ENCODE assay signal across 9 mouse cellular contexts in genomic region chr9:90316300-90316699, GRCm38 (mm10). TPM values are rescaled to one million over a fixed set of nuclear protein-coding genes. Genes with fewer than 3 reads are reported as not detected.
DNase-seq lines count a peak whose midpoint lies in the region; ATAC-seq lines count a peak whose summit lies in the region.
"Had no signal": no experiment of that assay in that cellular context is flagged by ENCODE, and none has a peak within 500 bp of the region (broad histone marks: within the 10 kb centered on the region; RNA-seq: fewer than 3 reads in every experiment).

No protein-coding gene starts in this region.

- H3K9ac ChIP-seq in hindbrain, embryonic 13.5 days, result no peak overlapping the region
- no peak overlapping the region for H3K9ac ChIP-seq in hindbrain, embryonic 12.5 days

- H3K4me1 ChIP-seq in hindbrain, embryonic 13.5 days (replicated peaks), result no peaks in the 10 kb centered on the region
- H3K4me1 ChIP-seq in hindbrain, embryonic 12.5 days, result no peaks in the 10 kb centered on the region

- H3K4me3 ChIP-seq in hindbrain, embryonic 13.5 days, result no peak overlapping the region
- no peak overlapping the region for H3K4me3 ChIP-seq in hindbrain, embryonic 12.5 days

- no peak overlapping the region for H3K27ac ChIP-seq in hindbrain, embryonic 13.5 days
- H3K27ac ChIP-seq in hindbrain, embryonic 12.5 days, result no peak overlapping the region

- 70% methylated on average over 5 of the region's 5 CpGs for WGBS in hindbrain, embryonic 13.5 days
- 69% methylated on average over 5 of the region's 5 CpGs for WGBS in hindbrain, embryonic 12.5 days

- H3K9me3 ChIP-seq in hindbrain, embryonic 13.5 days, result no peaks in the 10 kb centered on the region
- no peaks in the 10 kb centered on the region for H3K9me3 ChIP-seq in hindbrain, embryonic 12.5 days (replicated peaks)

- H3K36me3 ChIP-seq in hindbrain, embryonic 13.5 days, result no peaks in the 10 kb centered on the region
- H3K36me3 ChIP-seq in hindbrain, embryonic 12.5 days, result no peaks in the 10 kb centered on the region

- no peak overlapping the region for H3K4me2 ChIP-seq in hindbrain, embryonic 13.5 days
- no peak overlapping the region for H3K4me2 ChIP-seq in hindbrain, embryonic 12.5 days (replicated peaks)

- H3K27me3 ChIP-seq in hindbrain, embryonic 13.5 days, result no peaks in the 10 kb centered on the region
- no peaks in the 10 kb centered on the region for H3K27me3 ChIP-seq in hindbrain, embryonic 12.5 days

- peak; percentile 2 for DNase-seq in NIH3T3 (ENCODE audit: low read depth)
- peak; percentile 8 for DNase-seq in embryo, embryonic 10.5 days (ENCODE audit: low spot score)
- DNase-seq in kidney, postnatal 10 days, result no peak
- no peak for DNase-seq in lung, postnatal 14 days
- DNase-seq in T-cell, adult 2 months (ENCODE audit: low spot score), result no peak
- DNase-seq: heart, adult 11 months had no signal

- 0 out of 2 replicates have a peak, but pooled peaks have one; percentile 69 for ATAC-seq in hindbrain, embryonic 13.5 days (ENCODE audit: low FRiP score)
- no peak for ATAC-seq in hindbrain, embryonic 12.5 days (ENCODE audit: low FRiP score)
- peak; percentile 90 for ATAC-seq in megakaryocyte progenitor cell, adult 5-6 weeks (replicated peaks; ENCODE audit: poor library complexity)

RNA-seq across cellular contexts. Expression of gene Tbc1d2b, which starts 45.7 kb away (rescaled TPM):
- 5.9 and 6.5 TPM in 2 replicates for polyA plus RNA-seq in hindbrain, embryonic 13.5 days (2015; fragmentation: Nextera tagmentation; extraction: Ambion mirVana)
- polyA plus RNA-seq in hindbrain, embryonic 12.5 days (2016; fragmentation: Nextera tagmentation; extraction: Ambion mirVana), result 13.2 and 14.6 TPM in 2 replicates
- 49.8 and 51.4 TPM in 2 replicates for total RNA-seq in megakaryocyte progenitor cell, adult 5-6 weeks (2015)
- 46.2 and 56.7 TPM in 2 replicates for total RNA-seq in megakaryocyte progenitor cell, adult 5-6 weeks (2017)

Comparison
In these comparisons a context has a peak if more than half of its experiments do, and no peak if none do; other contexts are left out.
1. DNase-seq: peak in NIH3T3 (single experiment) and embryo, embryonic 10.5 days (single experiment); none in kidney, postnatal 10 days (single experiment), lung, postnatal 14 days (single experiment) and T-cell, adult 2 months (single experiment).